Mouse (Mus musculus): Measurements from ENCODE around the gene Dctd. TPM values are rescaled to one million over a fixed set of nuclear protein-coding genes. Genes with fewer than 3 reads are reported as not detected.
"Not testable (repeated sequence)": the region's sequence is repeated elsewhere in the genome, so short reads cannot be mapped to it uniquely, and the experiment has no call there.

Dctd gene
- polyA plus RNA-seq, 1 experiment from 2014 or later, result 36.8 TPM

DNA sequence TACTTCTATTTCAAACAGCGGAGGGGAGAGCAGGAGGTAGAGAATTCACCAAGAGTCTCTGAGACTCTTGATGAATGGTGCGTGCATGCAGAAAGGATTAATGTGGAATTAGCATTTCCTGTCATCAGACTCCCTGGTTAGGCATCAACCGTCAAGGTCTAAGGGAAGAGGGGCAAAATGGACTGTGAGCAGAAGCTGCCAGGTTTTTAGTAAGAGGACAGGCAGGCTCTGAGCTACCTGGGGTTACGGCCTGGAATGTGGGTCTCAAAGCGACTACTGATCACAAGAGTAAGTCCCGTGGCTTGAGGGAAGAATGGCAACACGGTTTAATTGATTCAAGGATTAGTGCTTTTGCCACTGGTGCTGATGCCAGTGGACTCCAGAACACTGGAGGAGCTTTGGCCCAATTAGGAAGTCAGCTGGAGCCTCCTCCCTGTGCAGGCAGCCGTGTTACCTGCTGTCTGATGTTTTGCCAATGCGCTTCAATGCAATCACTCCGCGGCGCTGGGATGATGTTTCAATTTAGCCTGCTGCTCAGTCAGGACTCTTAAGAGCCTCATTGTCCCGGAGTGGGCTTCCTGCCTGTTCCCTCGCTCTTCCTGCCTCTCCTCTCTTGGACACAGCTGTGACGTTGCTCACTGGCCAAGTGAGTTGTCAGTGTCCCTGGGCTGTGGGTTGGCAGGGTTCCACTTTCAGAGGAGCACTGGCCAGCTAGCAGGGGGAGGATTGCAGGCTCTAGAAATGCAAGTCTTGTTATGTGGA, 54.6 kb downstream of the Dctd start:
- H3K4me1 ChIP-seq (replicated peaks; ENCODE audit: control insufficient read depth, insufficient read depth, low read length), result peaks cover 12% of the 10 kb centered on the region
- no peak overlapping the region for H3K4me3 ChIP-seq (ENCODE audit: low read depth, low read length)
- H3K4me2 ChIP-seq (ENCODE audit: low read depth, low read length, severe bottlenecking), result peak overlapping the region; percentile 29
- 10% methylated on average over 15 of the region's 15 CpGs for WGBS
- ATAC-seq (replicated peaks; ENCODE audit: low FRiP score), result peak; percentile 57
- H3K9ac ChIP-seq (ENCODE audit: low read length), result no peak overlapping the region
- DNase-seq (ENCODE audit: low spot score), result peak; percentile 71
- H3K36me3 ChIP-seq (ENCODE audit: control insufficient read depth, insufficient read depth, low read length), result no peaks in the 10 kb centered on the region
- H3K27ac ChIP-seq (ENCODE audit: low read depth, low read length), result no peak overlapping the region
- H3K9me3 ChIP-seq (ENCODE audit: control insufficient read depth, low read length), result peaks cover 2% of the 10 kb centered on the region; the same call in 1 of the 2 replicates
- H3K27me3 ChIP-seq (ENCODE audit: control insufficient read depth, insufficient read depth, low read length), result no peaks in the 10 kb centered on the region; the same call in 1 of the 2 replicates

DNA sequence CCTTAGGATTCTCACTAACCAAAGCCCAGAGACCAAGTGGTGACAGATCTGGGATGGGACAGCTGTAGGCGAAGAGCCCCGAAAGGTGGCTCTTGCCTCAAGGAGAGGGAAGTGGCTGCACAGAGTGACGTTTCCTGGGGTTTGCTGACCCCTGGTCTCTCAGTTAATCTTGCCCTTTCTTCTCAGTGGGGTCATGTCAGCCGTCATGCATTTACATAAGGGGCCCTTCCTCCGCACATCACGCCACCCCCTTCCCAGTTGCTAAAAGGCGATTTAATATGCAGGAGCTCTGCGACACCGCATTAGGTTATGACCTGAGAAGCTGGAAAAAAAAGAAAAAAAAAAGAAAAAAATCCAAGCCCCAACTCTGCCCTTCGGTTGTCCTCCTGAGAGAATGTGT, 58.8 kb downstream of the Dctd start:
- no peaks in the 10 kb centered on the region; the same call in 1 of the 2 replicates for H3K9me3 ChIP-seq (ENCODE audit: control insufficient read depth, low read length)
- no peak overlapping the region for H3K27ac ChIP-seq (ENCODE audit: low read depth, low read length)
- peaks cover 12% of the 10 kb centered on the region for H3K4me1 ChIP-seq (replicated peaks; ENCODE audit: control insufficient read depth, insufficient read depth, low read length)
- ATAC-seq (replicated peaks; ENCODE audit: low FRiP score), result no peak
- no peak overlapping the region for H3K9ac ChIP-seq (ENCODE audit: low read length)
- H3K36me3 ChIP-seq (ENCODE audit: control insufficient read depth, insufficient read depth, low read length), result no peaks in the 10 kb centered on the region
- H3K4me2 ChIP-seq (ENCODE audit: low read depth, low read length, severe bottlenecking), result no peak overlapping the region
- H3K27me3 ChIP-seq (ENCODE audit: control insufficient read depth, insufficient read depth, low read length), result no peaks in the 10 kb centered on the region; the same call in 1 of the 2 replicates
- no peak overlapping the region for H3K4me3 ChIP-seq (ENCODE audit: low read depth, low read length)
- DNase-seq (ENCODE audit: low spot score), result no peak
- WGBS, result 49% methylated on average over 10 of the region's 10 CpGs

DNA sequence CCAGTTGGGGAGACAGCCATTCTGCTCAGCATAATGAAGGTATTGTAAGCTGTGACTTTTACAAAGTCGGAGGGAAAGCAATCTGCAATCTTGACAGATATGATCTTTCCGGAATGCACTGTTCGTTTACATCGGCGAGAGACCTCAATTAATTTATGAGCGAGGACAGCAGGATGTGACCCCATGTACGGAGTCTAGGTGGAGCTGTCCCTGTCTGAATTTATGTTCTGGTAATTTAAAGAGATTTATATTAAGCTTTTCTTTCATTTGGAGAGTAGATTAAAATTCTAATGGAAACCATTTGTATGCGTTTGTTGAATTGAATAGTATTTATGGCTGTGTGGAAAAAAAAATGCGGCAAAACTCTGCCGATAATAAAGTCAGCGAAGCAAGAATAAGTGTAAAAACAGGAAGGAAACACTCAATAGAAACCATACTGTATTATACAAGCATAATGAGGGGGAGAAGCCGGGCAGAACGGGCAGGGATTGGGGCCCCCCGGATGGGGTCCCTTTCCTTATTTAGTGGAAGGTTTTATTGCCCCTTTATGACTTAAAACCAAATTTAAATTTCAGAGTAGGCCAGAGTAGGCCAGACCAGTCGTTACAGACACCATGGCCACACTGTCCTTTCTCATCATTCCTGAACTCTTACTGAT, 59.8 kb downstream of the Dctd start:
- no peak overlapping the region for H3K9ac ChIP-seq (ENCODE audit: low read length)
- H3K36me3 ChIP-seq (ENCODE audit: control insufficient read depth, insufficient read depth, low read length), result no peaks in the 10 kb centered on the region
- H3K9me3 ChIP-seq (ENCODE audit: control insufficient read depth, low read length), result no peaks in the 10 kb centered on the region; the same call in 1 of the 2 replicates
- H3K27me3 ChIP-seq (ENCODE audit: control insufficient read depth, insufficient read depth, low read length), result no peaks in the 10 kb centered on the region; the same call in 1 of the 2 replicates
- no peak overlapping the region for H3K4me3 ChIP-seq (ENCODE audit: low read depth, low read length)
- 78% methylated on average over 15 of the region's 15 CpGs for WGBS
- peaks cover 4% of the 10 kb centered on the region; the same call in 1 of the 2 replicates for H3K4me1 ChIP-seq (replicated peaks; ENCODE audit: control insufficient read depth, insufficient read depth, low read length)
- no peak overlapping the region for H3K4me2 ChIP-seq (ENCODE audit: low read depth, low read length, severe bottlenecking)
- no peak for DNase-seq (ENCODE audit: low spot score)
- ATAC-seq (replicated peaks; ENCODE audit: low FRiP score), result no peak
- H3K27ac ChIP-seq (ENCODE audit: low read depth, low read length), result no peak overlapping the region

DNA sequence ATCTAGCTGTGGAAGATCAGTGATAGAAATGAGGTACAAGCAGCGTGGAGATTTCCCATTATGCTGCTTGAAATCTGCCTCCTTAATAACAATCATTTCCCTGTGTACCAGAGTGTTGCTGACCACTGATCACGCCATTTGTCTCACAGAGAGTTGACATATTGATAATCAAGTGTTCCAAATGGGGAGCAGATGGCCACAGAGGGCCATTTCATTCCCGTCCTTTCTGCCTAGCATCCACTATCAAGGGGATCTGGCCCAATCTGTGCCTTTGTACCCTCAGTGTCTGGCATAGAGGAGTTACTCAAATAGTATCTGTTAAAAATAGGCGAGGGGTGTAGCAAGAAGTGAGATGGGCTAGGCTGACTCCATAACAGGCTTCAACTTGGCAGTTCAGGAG, 78.5 kb downstream of the Dctd start:
- no peak overlapping the region for H3K4me2 ChIP-seq (ENCODE audit: low read depth, low read length, severe bottlenecking)
- 86% methylated on average over 4 of the region's 4 CpGs for WGBS
- H3K36me3 ChIP-seq (ENCODE audit: control insufficient read depth, insufficient read depth, low read length), result no peaks in the 10 kb centered on the region
- 0 out of 2 replicates have a peak, but pooled peaks cover 2% of the 10 kb centered on the region for H3K4me1 ChIP-seq (replicated peaks; ENCODE audit: control insufficient read depth, insufficient read depth, low read length)
- H3K27ac ChIP-seq (ENCODE audit: low read depth, low read length), result no peak overlapping the region
- no peak for ATAC-seq (replicated peaks; ENCODE audit: low FRiP score)
- H3K4me3 ChIP-seq (ENCODE audit: low read depth, low read length), result no peak overlapping the region
- no peak overlapping the region for H3K9ac ChIP-seq (ENCODE audit: low read length)
- no peaks in the 10 kb centered on the region for H3K9me3 ChIP-seq (ENCODE audit: control insufficient read depth, low read length)
- DNase-seq (ENCODE audit: low spot score), result no peak
- H3K27me3 ChIP-seq (ENCODE audit: control insufficient read depth, insufficient read depth, low read length), result no peaks in the 10 kb centered on the region

DNA sequence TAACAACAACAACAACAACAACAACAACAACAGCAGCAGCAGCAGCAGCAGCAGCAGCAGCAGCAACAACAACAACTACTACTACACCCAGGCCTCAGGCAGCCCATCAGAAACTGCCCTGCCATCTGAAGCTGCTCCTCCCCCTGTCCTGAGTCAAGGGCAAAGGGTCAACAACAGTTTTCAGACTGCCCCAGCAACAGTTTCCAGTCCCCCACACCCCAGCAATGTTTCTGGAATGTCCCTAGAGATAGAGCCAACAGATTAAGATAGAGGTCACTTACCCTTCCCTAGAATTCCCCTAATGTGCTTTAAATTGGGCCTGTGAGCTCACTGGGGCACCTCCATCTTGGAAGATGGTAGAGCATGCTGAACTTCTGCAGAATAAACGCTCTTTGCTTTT, 79.0 kb downstream of the Dctd start:
- Histone ChIP-seq H3K36me3 (ENCODE audit: control insufficient read depth, insufficient read depth, low read length) (no peaks in the 10 kb centered on the region), H3K9ac (ENCODE audit: low read length) (no peak overlapping the region), H3K4me1 (replicated peaks; ENCODE audit: control insufficient read depth, insufficient read depth, low read length) (0 out of 2 replicates have a peak, but pooled peaks cover 2% of the 10 kb centered on the region), H3K4me3 (ENCODE audit: low read depth, low read length) (no peak overlapping the region), H3K27ac (ENCODE audit: low read depth, low read length) (no peak overlapping the region), H3K9me3 (ENCODE audit: control insufficient read depth, low read length) (no peaks in the 10 kb centered on the region), H3K4me2 (ENCODE audit: low read depth, low read length, severe bottlenecking) (no peak overlapping the region), H3K27me3 (ENCODE audit: control insufficient read depth, insufficient read depth, low read length) (no peaks in the 10 kb centered on the region)
- DNase-seq (ENCODE audit: low spot score), result no peak
- WGBS, result 93% methylated on average over 1 of the region's 1 CpGs
- no peak for ATAC-seq (replicated peaks; ENCODE audit: low FRiP score)

DNA sequence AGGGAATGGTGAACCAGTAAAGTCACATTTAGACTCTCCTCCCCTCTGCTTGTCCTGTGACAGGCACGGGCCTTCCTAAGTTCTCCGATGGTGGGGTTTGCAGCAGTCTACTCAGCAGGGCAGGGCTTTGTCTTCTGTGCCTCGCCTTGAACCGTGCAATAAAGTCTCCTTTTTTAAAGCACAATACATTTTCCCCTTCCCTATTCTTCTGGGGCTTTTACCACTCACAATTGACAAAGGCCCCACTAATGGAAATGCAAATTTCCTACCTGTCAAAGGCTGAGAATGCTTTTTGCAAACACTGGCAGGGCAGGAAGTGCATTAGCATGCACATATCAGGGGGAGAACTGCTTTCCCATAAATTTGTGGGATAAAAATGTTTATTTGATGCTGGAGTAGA, 80.1 kb downstream of the Dctd start:
- ATAC-seq (replicated peaks; ENCODE audit: low FRiP score) (peak; percentile 83), DNase-seq (ENCODE audit: low spot score) (no peak)
- H3K27ac ChIP-seq (ENCODE audit: low read depth, low read length), result peak overlapping the region; percentile 50; the same call in 1 of the 2 replicates
- H3K27me3 ChIP-seq (ENCODE audit: control insufficient read depth, insufficient read depth, low read length), result no peaks in the 10 kb centered on the region
- H3K4me2 ChIP-seq (ENCODE audit: low read depth, low read length, severe bottlenecking), result no peak overlapping the region
- H3K4me3 ChIP-seq (ENCODE audit: low read depth, low read length), result no peak overlapping the region
- no peak overlapping the region for H3K9ac ChIP-seq (ENCODE audit: low read length)
- H3K4me1 ChIP-seq (replicated peaks; ENCODE audit: control insufficient read depth, insufficient read depth, low read length), result 0 out of 2 replicates have a peak, but pooled peaks cover 2% of the 10 kb centered on the region
- WGBS, result 21% methylated on average over 4 of the region's 4 CpGs
- no peaks in the 10 kb centered on the region for H3K36me3 ChIP-seq (ENCODE audit: control insufficient read depth, insufficient read depth, low read length)
- no peaks in the 10 kb centered on the region for H3K9me3 ChIP-seq (ENCODE audit: control insufficient read depth, low read length)

DNA sequence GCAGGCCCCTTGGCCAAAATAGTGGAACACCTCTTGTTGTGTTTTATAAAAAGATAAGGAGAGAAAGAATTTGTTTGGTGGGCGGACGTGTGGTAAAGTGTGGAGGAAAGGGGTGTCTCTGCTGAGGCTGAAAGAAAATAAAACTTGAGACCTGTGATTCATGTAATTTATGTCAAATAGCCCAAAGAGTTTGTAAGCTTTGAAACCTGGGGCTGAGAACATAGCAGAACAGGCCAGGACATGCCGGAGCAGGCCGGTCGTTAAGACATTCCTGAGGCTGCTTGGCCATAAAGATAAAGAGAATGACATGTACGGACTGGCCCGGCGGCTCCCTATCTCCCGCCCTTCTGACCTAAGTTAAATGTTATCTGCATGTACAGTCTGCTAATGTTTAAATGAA, 81.3 kb downstream of the Dctd start:
- H3K36me3 ChIP-seq (ENCODE audit: control insufficient read depth, insufficient read depth, low read length); H3K27me3 ChIP-seq (ENCODE audit: control insufficient read depth, insufficient read depth, low read length); H3K4me3 ChIP-seq (ENCODE audit: low read depth, low read length); H3K9me3 ChIP-seq (ENCODE audit: control insufficient read depth, low read length); ATAC-seq (replicated peaks; ENCODE audit: low FRiP score); H3K9ac ChIP-seq (ENCODE audit: low read length); H3K27ac ChIP-seq (ENCODE audit: low read depth, low read length); DNase-seq (ENCODE audit: low spot score); H3K4me2 ChIP-seq (ENCODE audit: low read depth, low read length, severe bottlenecking); H3K4me1 ChIP-seq (replicated peaks; ENCODE audit: control insufficient read depth, insufficient read depth, low read length): not testable (repeated sequence)
- WGBS, result 95% methylated on average over 9 of the region's 9 CpGs

DNA sequence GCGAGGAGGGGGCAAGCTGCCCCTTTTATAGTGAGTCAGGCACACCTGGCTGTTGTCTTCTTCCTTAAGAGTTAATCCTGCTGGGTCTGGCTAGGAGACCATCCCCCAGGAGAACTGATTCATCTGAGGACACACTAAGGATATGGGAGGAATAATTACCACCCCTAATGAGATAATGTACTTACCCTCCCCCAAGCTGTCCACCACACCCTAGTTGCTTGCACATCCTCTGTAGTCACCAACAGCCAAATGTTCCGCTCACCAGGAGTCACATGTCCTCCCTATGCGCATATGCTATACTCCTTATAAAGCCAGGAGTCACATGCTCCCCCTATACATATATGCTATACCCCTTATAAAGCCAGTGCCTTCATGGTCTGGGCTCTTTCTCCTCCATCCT, 82.1 kb downstream of the Dctd start:
- Histone ChIP-seq H3K4me2 (ENCODE audit: low read depth, low read length, severe bottlenecking) (no peak overlapping the region), H3K36me3 (ENCODE audit: control insufficient read depth, insufficient read depth, low read length) (no peaks in the 10 kb centered on the region), H3K9ac (ENCODE audit: low read length) (no peak overlapping the region), H3K4me3 (ENCODE audit: low read depth, low read length) (no peak overlapping the region), H3K9me3 (ENCODE audit: control insufficient read depth, low read length) (no peaks in the 10 kb centered on the region), H3K27me3 (ENCODE audit: control insufficient read depth, insufficient read depth, low read length) (no peaks in the 10 kb centered on the region), H3K4me1 (replicated peaks; ENCODE audit: control insufficient read depth, insufficient read depth, low read length) (0 out of 2 replicates have a peak, but pooled peaks cover 2% of the 10 kb centered on the region), H3K27ac (ENCODE audit: low read depth, low read length) (no peak overlapping the region)
- no peak for DNase-seq (ENCODE audit: low spot score)
- no peak for ATAC-seq (replicated peaks; ENCODE audit: low FRiP score)
- 97% methylated on average over 3 of the region's 3 CpGs for WGBS
